29 mouse cellular contexts compared by ENCODE assay signal in the genomic region with DNA sequence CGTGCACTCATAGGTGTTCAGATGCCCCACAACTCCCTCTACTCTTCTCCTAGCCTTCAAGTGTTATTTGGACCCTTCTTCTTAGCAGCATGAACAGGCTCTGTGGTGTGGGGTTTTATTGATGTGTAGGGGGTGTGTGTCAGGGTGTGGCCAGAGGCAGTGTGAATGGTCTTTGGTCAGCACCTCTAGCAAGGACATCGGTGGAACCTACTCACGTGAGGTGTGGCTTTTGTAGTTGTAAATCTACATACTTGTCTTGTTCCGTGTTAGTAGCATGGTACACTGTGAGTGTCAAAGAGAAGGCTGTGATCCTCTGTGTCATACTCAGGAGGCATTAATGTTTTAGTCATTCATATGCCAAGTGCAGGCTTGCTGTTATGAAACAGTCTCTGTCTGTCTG.
DNase-seq lines count a peak whose midpoint lies in the region; ATAC-seq and TF ChIP-seq lines count a peak whose summit lies in the region.
"Had no signal": no experiment of that assay in that cellular context is flagged by ENCODE, and none has a peak within 500 bp of the region (broad histone marks: within the 10 kb centered on the region; RNA-seq: fewer than 3 reads in every experiment).

No protein-coding gene starts in this region.

- H3K4me1 ChIP-seq in midbrain, embryonic 11.5 days (ENCODE audit: control insufficient read depth, insufficient read depth, low read length): no peaks in the 10 kb centered on the region; the same call in 1 of the 2 replicates
- H3K4me1 ChIP-seq in midbrain, embryonic 14.5 days (ENCODE audit: control insufficient read depth, insufficient read depth, low read length): no peaks in the 10 kb centered on the region
- no peaks in the 10 kb centered on the region; the same call in 1 of the 2 replicates for H3K4me1 ChIP-seq in intestine, embryonic 14.5 days (replicated peaks; ENCODE audit: control insufficient read depth, insufficient read depth, low read length)
- no peaks in the 10 kb centered on the region for H3K4me1 ChIP-seq in intestine, postnatal 0 days (replicated peaks; ENCODE audit: control insufficient read depth, insufficient read depth, low read length)
- H3K4me1 ChIP-seq: forebrain, embryonic 12.5 days had no signal

- no peak for TF ChIP-seq CTCF in intestine, postnatal 0 days (IDR thresholded peaks at IDR 0.05; ENCODE audit: low read depth)

- H3K4me3 ChIP-seq in midbrain, embryonic 11.5 days (ENCODE audit: low read depth, low read length): no peak overlapping the region
- no peak overlapping the region for H3K4me3 ChIP-seq in midbrain, embryonic 14.5 days (replicated peaks; ENCODE audit: low read depth, low read length)
- no peak overlapping the region for H3K4me3 ChIP-seq in intestine, embryonic 14.5 days (ENCODE audit: low read depth, low read length)
- no peak overlapping the region for H3K4me3 ChIP-seq in intestine, postnatal 0 days (ENCODE audit: low read depth, low read length)
- H3K4me3 ChIP-seq: embryonic facial prominence, embryonic 10.5 days; embryonic facial prominence, embryonic 13.5 days; erythroblast, embryonic 14.5 days; forebrain, embryonic 12.5 days; forebrain, embryonic 15.5 days; heart, embryonic 12.5 days; heart, embryonic 15.5 days; hindbrain, embryonic 10.5 days; hindbrain, embryonic 13.5 days had no signal

- ATAC-seq in midbrain, embryonic 11.5 days (ENCODE audit: low FRiP score): no peak
- no peak for ATAC-seq in midbrain, embryonic 14.5 days (ENCODE audit: low FRiP score, low TSS enrichment)
- ATAC-seq in intestine, embryonic 14.5 days (replicated peaks; ENCODE audit: low FRiP score, low TSS enrichment, low read depth): 0 out of 2 replicates have a peak, but pooled peaks have one; percentile 40
- ATAC-seq in intestine, postnatal 0 days: 0 out of 2 replicates have a peak, but pooled peaks have one; percentile 31
- ATAC-seq: activated CD4-positive, CD25-positive, alpha-beta regulatory T cell, adult 4 months; CD4-positive, CD25-positive, alpha-beta regulatory T cell, adult 4 months; forebrain, embryonic 15.5 days; hindbrain, embryonic 16.5 days had no signal

- H3K27me3 ChIP-seq in midbrain, embryonic 11.5 days (ENCODE audit: control insufficient read depth, insufficient read depth, low read length): no peaks in the 10 kb centered on the region
- no peaks in the 10 kb centered on the region for H3K27me3 ChIP-seq in midbrain, embryonic 14.5 days (ENCODE audit: control insufficient read depth, insufficient read depth, low read length)
- no peaks in the 10 kb centered on the region for H3K27me3 ChIP-seq in intestine, embryonic 14.5 days (replicated peaks; ENCODE audit: control insufficient read depth, insufficient read depth, low read length)
- no peaks in the 10 kb centered on the region for H3K27me3 ChIP-seq in intestine, postnatal 0 days (replicated peaks; ENCODE audit: control insufficient read depth, insufficient read depth, low read length)
- H3K27me3 ChIP-seq: embryonic facial prominence, embryonic 13.5 days; forebrain, embryonic 12.5 days; forebrain, embryonic 15.5 days; heart, embryonic 12.5 days; heart, embryonic 15.5 days; hindbrain, embryonic 13.5 days had no signal

- peak; percentile 79 for DNase-seq in midbrain, embryonic 11.5 days (ENCODE audit: low spot score, missing footprints)
- no peak for DNase-seq in midbrain, embryonic 14.5 days
- no peak for DNase-seq in intestine, embryonic 14.5 days (ENCODE audit: low spot score)
- DNase-seq in testis, postnatal 14 days (ENCODE audit: low spot score): no peak
- DNase-seq in B cell, adult 2 months: no peak
- DNase-seq: adrenal gland, adult 8-10 months; adrenal gland, postnatal 25 days; cerebellum, adult 11-12 months; cerebellum, adult 8-10 months; cerebellum, postnatal 10 days; cerebellum, postnatal 36 days; embryo, embryonic 11 days; gastrocnemius, postnatal 25 days; heart, adult 18-20 months; heart, postnatal 10 days; heart, postnatal 36 days had no signal

- H3K9me3 ChIP-seq in midbrain, embryonic 11.5 days (ENCODE audit: control insufficient read depth, low read length): no peaks in the 10 kb centered on the region
- H3K9me3 ChIP-seq in midbrain, embryonic 14.5 days (ENCODE audit: control insufficient read depth, low read length): no peaks in the 10 kb centered on the region
- 0 out of 2 replicates have a peak, but pooled peaks cover 2% of the 10 kb centered on the region for H3K9me3 ChIP-seq in intestine, embryonic 14.5 days (ENCODE audit: control insufficient read depth, low read length)
- H3K9me3 ChIP-seq in intestine, postnatal 0 days (ENCODE audit: control insufficient read depth): no peaks in the 10 kb centered on the region
- H3K9me3 ChIP-seq: embryonic facial prominence, embryonic 10.5 days; embryonic facial prominence, embryonic 13.5 days; forebrain, embryonic 12.5 days; forebrain, embryonic 15.5 days; heart, embryonic 12.5 days; heart, embryonic 15.5 days; hindbrain, embryonic 10.5 days; hindbrain, embryonic 13.5 days had no signal

- H3K36me3 ChIP-seq in midbrain, embryonic 11.5 days (ENCODE audit: control insufficient read depth, insufficient read depth, low read length): no peaks in the 10 kb centered on the region
- H3K36me3 ChIP-seq in midbrain, embryonic 14.5 days (ENCODE audit: control insufficient read depth, insufficient read depth, low read length): no peaks in the 10 kb centered on the region
- H3K36me3 ChIP-seq in intestine, embryonic 14.5 days (ENCODE audit: control insufficient read depth, insufficient read depth, low read length): no peaks in the 10 kb centered on the region
- no peaks in the 10 kb centered on the region for H3K36me3 ChIP-seq in intestine, postnatal 0 days (ENCODE audit: control insufficient read depth, insufficient read depth)
- H3K36me3 ChIP-seq: embryonic facial prominence, embryonic 10.5 days; embryonic facial prominence, embryonic 13.5 days; forebrain, embryonic 12.5 days; forebrain, embryonic 15.5 days; heart, embryonic 12.5 days; heart, embryonic 15.5 days; hindbrain, embryonic 10.5 days; hindbrain, embryonic 13.5 days had no signal

- H3K4me2 ChIP-seq in midbrain, embryonic 11.5 days: no peak overlapping the region
- no peak overlapping the region for H3K4me2 ChIP-seq in midbrain, embryonic 14.5 days (ENCODE audit: low read length)
- H3K4me2 ChIP-seq in intestine, embryonic 14.5 days (ENCODE audit: low read length): no peak overlapping the region
- no peak overlapping the region for H3K4me2 ChIP-seq in intestine, postnatal 0 days (replicated peaks; ENCODE audit: low read depth)
- H3K4me2 ChIP-seq: embryonic facial prominence, embryonic 13.5 days; forebrain, embryonic 12.5 days; forebrain, embryonic 15.5 days; heart, embryonic 12.5 days; heart, embryonic 15.5 days; hindbrain, embryonic 13.5 days had no signal

- WGBS in midbrain, embryonic 11.5 days: 83% methylated on average over 4 of the region's 4 CpGs
- WGBS in midbrain, embryonic 14.5 days: 85% methylated on average over 4 of the region's 4 CpGs
- WGBS in intestine, embryonic 14.5 days: 65% methylated on average over 4 of the region's 4 CpGs
- WGBS in intestine, postnatal 0 days: 46% methylated on average over 4 of the region's 4 CpGs

- H3K9ac ChIP-seq in midbrain, embryonic 11.5 days (ENCODE audit: low read length): no peak overlapping the region
- H3K9ac ChIP-seq in midbrain, embryonic 14.5 days (replicated peaks; ENCODE audit: low read length): no peak overlapping the region
- H3K9ac ChIP-seq in intestine, embryonic 14.5 days (ENCODE audit: low read length): no peak overlapping the region
- H3K9ac ChIP-seq in intestine, postnatal 0 days (ENCODE audit: low read depth, low read length): no peak overlapping the region
- H3K9ac ChIP-seq: embryonic facial prominence, embryonic 13.5 days; forebrain, embryonic 12.5 days; forebrain, embryonic 15.5 days; heart, embryonic 12.5 days; heart, embryonic 15.5 days; hindbrain, embryonic 13.5 days had no signal

- H3K27ac ChIP-seq in midbrain, embryonic 11.5 days (ENCODE audit: low read depth, low read length): no peak overlapping the region
- no peak overlapping the region for H3K27ac ChIP-seq in midbrain, embryonic 14.5 days (replicated peaks; ENCODE audit: low read depth, low read length)
- H3K27ac ChIP-seq in intestine, embryonic 14.5 days (ENCODE audit: low read depth): no peak overlapping the region
- H3K27ac ChIP-seq in intestine, postnatal 0 days (ENCODE audit: low read depth, low read length): no peak overlapping the region
- H3K27ac ChIP-seq: embryonic facial prominence, embryonic 13.5 days; forebrain, embryonic 12.5 days; forebrain, embryonic 15.5 days; heart, embryonic 15.5 days; hindbrain, embryonic 13.5 days had no signal

Comparison
In these comparisons a context has a peak if more than half of its experiments do, and no peak if none do; other contexts are left out.
1. ATAC-seq: peak in intestine, embryonic 14.5 days (single experiment) and intestine, postnatal 0 days (single experiment); none in midbrain, embryonic 11.5 days (single experiment) and midbrain, embryonic 14.5 days (single experiment).